Mouse (Mus musculus) brown adipose tissue, adult 24 weeks (tissue): ENCODE results near the gene Tnxb. TPM values are rescaled to one million over a fixed set of nuclear protein-coding genes. Genes with fewer than 3 reads are reported as not detected.

Source experiments
- H3K27ac ChIP-seq: fragments of 200-500 bp; replicated peaks from 2 replicates; pipeline ENCODE4 v1.5.1; 2012; ENCODE audit warnings: low read depth, mild to moderate bottlenecking, low read length
- H3K4me1 ChIP-seq: fragments of 200-500 bp; 2 replicates; pipeline ENCODE4 v1.6.1; 2012; ENCODE audit warnings: low read length, mixed read lengths; ENCODE audit not compliant: control insufficient read depth, insufficient read depth, insufficient read length
- H3K4me3 ChIP-seq: fragments of 200-500 bp; 2 replicates; pipeline ENCODE4 v1.5.1; 2012; ENCODE audit warnings: low read depth, mild to moderate bottlenecking, low read length, moderate library complexity; ENCODE audit not compliant: insufficient read depth
- polyA plus RNA-seq: library from polyadenylated mRNA; stranded (reverse); fragments of >200 nt; gene quantifications from 2 replicates; pipeline ENCODE4 v1.2.4, GENCODE M21; 2012; ENCODE audit not compliant: missing spikeins, insufficient read depth, insufficient read length

Gene Tnxb
- polyA plus RNA-seq, 1 experiment, result 9.7 TPM

DNA sequence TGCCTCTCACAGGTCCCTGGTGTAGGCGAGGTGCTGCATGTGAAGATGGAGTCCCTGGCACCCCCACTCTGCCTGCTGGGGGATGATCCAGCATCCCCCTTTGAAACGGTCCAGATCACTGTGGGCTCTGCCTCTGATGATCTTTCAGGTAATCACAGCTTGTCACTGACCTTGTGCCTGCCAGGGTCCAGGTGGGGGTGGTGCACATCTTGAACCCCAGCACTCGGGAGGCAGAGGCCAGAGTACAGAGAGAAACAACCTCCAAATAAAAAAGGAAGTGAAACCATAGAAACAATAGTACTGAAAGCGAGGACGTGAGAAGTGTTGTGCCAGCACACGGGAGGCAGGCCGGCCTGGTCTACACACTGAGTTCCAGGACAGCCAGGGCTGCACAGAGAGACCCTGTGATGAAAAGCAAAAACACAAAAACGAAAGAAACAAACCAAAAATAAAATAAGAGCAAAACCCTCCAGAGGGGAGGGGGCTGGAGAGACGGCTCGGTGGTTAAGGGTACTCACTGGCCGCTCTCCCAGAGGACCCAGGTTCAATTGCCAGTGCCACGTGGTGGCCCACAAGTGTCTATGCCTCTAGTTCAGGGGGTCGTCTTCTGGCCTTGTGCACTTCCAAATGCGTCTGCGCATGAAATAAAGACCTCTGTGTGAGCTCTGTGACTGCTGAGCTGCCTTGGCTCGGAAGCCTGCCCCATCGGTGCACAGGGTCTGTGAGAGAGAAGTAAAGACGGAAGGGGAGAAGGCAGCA, 21.1 kb upstream of the Tnxb start:
- Histone ChIP-seq H3K4me1 (peaks cover 15% of the 10 kb centered on the region), H3K27ac (no peak overlapping the region), H3K4me3 (no peak overlapping the region)

DNA sequence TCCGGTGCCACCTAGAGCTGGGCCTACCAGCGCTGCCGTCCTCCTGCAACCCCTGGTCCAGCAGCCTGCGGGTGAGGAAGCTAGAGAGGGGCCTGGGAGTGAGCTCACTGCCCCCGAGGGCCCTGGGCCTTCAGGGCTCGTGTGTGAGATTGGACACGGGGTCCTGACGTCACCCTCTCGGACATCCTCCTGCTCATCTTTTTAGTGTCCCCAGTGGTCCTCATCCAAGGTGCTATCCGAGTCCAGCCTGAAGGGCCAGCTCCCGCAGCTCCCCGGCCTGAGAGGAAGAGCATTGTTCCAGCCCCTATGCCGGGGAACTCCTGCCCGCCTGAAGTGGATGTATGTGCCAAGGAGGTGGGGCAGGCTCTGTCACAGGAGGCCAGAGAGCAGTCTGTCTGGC, 19.6 kb upstream of the Tnxb start:
- no peak overlapping the region for H3K4me3 ChIP-seq
- peaks cover 14% of the 10 kb centered on the region for H3K4me1 ChIP-seq
- H3K27ac ChIP-seq, result no peak overlapping the region

DNA sequence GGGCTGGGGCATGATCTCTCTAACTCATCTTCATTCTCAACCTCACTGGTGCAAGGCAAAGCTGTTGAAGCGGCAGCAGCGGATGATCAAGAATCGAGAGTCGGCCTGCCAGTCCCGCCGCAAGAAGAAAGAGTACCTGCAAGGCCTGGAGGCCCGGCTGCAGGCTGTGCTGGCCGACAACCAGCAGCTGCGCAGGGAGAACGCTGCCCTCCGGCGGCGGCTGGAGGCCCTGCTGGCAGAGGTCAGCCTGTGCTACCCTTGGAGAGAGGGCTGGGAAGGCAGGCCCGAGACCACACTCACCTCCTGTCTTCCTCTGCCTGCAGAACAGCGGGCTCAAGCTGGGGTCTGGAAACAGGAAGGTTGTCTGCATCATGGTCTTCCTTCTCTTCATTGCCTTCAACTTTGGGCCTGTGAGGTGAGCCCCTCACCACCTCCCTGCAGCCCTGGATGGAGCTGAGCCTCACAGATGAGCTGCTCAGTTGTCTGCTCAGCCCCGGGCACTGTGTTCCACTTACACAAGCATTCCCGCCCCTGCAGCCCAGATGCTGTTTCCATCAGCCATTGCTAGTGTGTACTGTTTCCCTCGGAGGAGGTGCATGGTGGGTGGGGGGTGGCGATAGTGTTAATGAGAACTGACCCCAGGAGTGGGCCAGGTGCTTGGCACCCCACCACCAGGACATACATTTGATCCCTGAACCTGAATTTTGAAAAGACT, 18.7 kb upstream of the Tnxb start:
- Histone ChIP-seq H3K4me3 (no peak overlapping the region), H3K4me1 (peaks cover 11% of the 10 kb centered on the region; the same call in 1 of the 2 replicates), H3K27ac (no peak overlapping the region)

DNA sequence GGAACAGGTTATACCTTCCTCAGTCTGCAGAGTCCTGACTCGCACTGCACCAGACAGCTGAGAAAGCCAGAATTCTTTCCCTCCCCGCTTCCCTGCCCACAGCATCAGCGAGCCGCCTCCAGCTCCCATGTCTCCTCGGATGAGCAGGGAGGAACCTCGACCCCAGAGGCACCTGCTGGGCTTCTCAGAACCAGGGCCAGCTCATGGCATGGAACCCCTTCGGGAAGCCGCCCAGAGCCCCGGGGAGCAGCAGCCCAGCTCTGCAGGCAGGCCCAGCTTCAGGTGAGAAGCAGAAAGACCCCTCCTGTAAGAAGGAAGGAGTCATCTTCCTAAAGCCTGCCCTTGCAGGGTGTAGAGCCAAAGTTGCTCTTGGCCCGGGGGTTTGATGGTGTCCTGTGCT, 17.8 kb upstream of the Tnxb start:
- H3K4me3 ChIP-seq, result no peak overlapping the region
- H3K27ac ChIP-seq, result no peak overlapping the region
- peaks cover 11% of the 10 kb centered on the region for H3K4me1 ChIP-seq

DNA sequence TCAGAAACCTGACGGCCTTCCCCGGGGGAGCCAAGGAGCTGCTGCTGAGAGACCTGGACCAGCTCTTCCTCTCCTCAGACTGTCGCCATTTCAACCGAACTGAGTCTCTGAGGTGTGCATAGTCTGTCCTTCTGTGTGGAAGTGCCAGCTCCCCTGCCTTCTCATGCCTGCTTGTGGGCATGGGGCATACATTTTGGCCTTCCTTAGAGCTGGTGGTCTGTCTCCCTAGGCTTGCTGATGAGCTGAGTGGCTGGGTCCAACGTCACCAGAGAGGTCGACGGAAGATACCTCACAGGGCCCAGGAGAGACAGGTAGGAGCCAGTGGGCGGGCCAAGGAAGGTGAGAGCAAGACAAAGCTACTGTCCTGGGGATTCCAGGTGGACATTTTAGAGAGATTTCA, 17.4 kb upstream of the Tnxb start:
- H3K4me3 ChIP-seq, result no peak overlapping the region
- no peak overlapping the region for H3K27ac ChIP-seq
- peaks cover 11% of the 10 kb centered on the region for H3K4me1 ChIP-seq

DNA sequence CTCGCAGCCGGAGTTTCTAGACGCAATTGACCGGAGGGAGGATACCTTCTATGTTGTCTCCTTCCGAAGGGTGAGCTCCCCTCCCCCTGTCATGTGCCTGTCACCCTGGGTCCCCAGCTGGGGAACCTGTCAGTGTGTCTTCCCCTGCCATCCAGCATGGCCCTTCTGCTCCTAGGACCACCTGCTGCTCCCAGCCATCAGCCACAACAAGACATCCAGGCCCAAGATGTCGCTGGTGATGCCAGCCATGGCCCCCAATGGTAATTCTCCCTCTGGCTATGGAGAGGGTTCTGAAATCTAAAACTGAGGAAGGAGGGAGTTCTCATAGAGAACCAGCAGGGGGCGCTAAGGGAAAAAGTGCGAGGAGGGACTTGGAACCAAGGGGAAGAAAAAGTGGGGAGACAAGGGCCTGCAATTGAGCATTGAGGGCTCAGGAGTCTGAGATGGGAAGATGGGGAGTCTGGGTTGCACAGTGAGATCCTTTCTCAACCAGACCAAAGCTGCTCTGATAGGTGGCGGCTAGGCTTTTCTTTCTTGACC, 16.5 kb upstream of the Tnxb start:
- H3K4me3 ChIP-seq, result no peak overlapping the region
- H3K27ac ChIP-seq, result no peak overlapping the region
- peaks cover 11% of the 10 kb centered on the region for H3K4me1 ChIP-seq

DNA sequence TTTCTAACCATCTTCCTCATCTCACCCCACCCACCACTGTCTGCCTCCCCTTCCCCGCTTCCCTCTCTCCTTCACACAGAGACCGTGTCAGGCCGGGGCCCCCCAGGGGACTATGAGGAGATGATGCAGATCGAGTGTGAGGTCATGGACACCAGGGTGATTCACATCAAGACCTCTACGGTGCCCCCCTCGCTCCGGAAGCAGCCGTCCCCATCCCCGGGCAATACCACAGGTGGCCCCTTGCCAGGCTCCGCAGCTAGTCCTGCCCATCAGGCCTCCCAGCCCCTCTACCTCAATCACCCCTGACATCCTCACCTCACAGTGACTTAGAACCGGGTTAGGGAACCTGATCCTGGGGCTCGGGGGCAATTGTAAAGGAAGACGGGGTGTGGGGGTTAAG, 15.9 kb upstream of the Tnxb start:
- H3K27ac ChIP-seq, result 0 out of 2 replicates have a peak overlapping the region, but pooled peaks have one; percentile 1
- no peak overlapping the region for H3K4me3 ChIP-seq
- H3K4me1 ChIP-seq, result peaks cover 11% of the 10 kb centered on the region

DNA sequence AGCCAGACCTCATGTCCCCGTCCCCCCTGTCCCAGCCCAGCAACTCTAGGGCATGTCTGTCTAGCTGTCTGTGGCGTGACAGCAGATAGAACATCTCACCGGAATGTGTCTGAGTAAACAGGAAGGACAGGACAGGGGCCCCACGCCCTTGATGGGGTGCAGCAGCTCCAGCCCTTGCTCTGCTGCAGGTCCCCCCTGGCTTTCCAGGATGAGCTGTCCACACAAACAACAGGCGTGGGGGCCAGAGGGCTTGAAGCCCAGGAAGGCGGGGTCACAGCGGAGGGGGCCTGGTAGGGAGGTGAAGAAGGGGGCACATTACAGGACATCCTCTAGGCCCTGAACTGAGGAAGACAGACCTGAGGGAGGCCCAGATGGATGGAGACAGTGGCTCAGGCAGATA, 15.2 kb upstream of the Tnxb start:
- peak overlapping the region; percentile 27 for H3K27ac ChIP-seq

DNA sequence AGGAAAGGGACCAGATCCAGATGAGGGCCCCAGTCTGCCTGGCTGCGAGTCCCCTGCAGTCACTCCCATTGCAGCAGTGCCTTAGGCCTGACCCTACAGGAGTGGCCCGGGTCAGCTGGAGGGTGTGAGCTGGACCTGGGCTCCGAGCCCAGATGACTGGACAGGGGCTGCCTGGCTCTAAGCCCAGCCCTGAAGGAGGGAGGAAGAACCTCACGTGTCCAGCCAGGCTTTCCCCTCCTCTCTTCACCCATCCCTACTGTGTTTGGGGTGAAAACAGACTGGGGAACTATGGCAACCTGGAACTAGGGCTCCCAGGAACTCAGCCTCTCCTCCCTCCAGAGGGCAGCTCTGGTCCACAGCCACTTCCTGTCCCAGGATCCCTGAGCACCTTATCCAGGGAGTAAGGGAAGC, 14.7 kb upstream of the Tnxb start:
- H3K4me1 ChIP-seq, result peaks cover 11% of the 10 kb centered on the region
- H3K27ac ChIP-seq, result peak overlapping the region; percentile 67
- H3K4me3 ChIP-seq, result no peak overlapping the region

More for the DNA sequence above, 15.2 kb upstream of the Tnxb start:
- H3K4me1 ChIP-seq, result peaks cover 11% of the 10 kb centered on the region
- no peak overlapping the region for H3K4me3 ChIP-seq

DNA sequence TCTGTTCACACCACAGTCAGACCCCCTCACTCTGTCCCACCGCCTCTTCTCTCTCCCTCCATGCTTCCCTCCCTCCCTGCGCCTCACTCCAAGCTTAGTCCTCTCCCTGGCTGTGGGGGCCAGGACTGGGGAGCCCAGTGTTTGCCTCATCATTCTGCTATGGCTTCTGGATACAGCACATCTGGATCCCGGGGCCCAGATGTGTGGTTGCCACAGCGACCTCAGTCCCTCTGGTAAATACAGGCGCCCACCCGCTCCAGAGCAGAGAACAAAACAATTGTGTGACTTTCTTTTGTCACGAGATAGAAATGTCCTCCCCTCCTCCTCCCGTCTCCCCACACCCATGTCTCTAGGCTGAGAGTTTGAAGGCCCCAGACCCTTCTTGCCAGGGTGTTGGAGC, 13.7 kb upstream of the Tnxb start:
- Histone ChIP-seq H3K27ac (peak overlapping the region; percentile 67), H3K4me1 (peaks cover 14% of the 10 kb centered on the region), H3K4me3 (no peak overlapping the region)

DNA sequence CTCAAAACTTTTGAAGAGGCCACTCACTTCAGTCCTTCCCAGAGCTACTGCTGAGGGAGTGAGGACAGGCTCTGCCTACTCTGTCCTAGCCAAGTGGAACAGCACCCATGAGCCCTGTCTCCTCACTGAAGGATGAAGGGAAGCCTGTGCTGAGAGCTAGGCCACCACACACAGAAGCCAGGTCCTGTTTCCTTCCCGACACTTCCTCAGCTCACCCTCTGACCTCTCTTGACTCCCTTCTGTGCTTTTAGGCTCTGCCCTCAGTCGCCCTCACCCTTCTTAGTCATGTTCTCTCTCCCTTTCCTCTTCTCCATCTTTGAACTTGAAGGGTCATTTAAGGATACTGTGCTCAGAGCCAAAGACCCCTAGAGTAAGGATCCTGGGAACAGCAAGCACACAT, 13.1 kb upstream of the Tnxb start:
- Histone ChIP-seq H3K4me3 (no peak overlapping the region), H3K27ac (0 out of 2 replicates have a peak overlapping the region, but pooled peaks have one; percentile 15), H3K4me1 (peaks cover 14% of the 10 kb centered on the region)

DNA sequence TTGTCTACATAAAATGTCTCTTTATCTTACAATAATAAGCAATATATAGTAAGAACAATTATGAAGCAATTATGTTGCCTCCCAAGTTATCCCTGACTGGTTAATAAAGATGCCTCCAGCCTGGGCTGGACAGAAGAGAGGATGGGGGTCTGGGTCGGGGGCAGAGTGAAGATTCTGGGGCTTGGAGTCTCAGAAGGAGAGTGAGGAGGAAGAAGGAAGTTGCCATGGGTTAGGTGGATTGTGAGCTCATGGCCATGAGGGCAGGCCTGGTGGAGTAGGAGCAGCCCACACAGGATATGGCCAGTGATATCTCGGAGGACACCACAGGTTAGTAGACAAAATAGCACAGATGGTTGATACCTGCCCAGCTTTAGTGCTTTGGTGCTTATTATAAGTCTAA, 12.2 kb upstream of the Tnxb start:
- Histone ChIP-seq H3K4me1 (peaks cover 14% of the 10 kb centered on the region), H3K4me3 (no peak overlapping the region), H3K27ac (no peak overlapping the region)

DNA sequence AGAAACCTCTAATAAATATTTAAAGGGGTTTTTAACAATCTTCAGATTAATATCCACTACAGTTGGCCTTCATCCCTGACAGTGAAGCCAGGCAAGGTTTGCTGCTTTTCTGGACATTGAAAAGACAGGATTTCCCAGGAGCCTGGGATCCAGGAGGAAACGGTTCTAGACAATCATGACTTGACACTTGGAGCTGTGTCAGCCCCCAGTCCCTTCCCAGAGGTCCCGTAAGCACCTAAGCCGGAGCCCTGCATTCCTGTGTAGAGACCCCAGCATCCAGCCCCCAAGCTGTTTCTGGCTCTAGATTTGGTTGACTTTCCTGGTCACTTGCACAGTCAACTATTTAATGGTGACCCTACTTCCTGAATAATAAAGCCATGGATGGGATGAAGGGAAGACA, 11.7 kb upstream of the Tnxb start:
- H3K4me1 ChIP-seq, result peaks cover 14% of the 10 kb centered on the region
- H3K4me3 ChIP-seq, result no peak overlapping the region
- no peak overlapping the region for H3K27ac ChIP-seq

DNA sequence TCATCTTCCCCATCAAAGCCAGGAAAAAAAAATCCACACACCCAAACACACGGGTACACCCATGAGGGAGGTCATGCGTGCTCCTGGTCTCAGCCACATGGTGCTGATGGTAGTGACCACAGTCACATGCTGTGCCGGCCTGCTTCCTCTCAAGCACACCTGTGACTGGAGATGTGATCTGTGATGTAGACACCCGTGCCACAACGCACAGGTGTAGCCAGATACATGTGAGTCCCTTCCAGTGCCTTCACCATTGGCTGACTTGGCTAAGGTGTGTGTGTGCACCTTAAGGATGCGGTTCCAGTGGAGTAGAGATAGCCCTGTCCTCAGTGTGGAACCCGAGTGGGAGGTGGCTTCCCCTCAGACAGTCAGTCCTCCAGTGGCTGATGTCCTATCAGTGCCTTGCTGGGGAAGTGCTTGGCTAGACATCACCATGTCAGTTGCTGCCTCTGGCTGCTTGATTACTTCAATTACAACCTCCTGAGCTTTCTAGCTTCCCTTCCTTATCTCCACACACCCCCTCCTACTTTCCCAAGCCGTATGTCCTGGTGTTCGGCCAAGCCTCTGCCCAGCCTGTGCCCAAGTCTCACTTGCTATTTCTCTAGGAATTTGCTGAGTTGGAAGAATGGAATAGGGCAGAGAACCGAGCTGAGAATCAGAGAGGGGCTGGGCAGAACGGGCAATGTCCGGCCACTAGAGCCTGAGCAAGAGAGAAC, 11.0 kb upstream of the Tnxb start:
- Histone ChIP-seq H3K4me1 (peaks cover 14% of the 10 kb centered on the region), H3K4me3 (0 out of 2 replicates have a peak overlapping the region, but pooled peaks have one; percentile 2), H3K27ac (peak overlapping the region; percentile 33)

DNA sequence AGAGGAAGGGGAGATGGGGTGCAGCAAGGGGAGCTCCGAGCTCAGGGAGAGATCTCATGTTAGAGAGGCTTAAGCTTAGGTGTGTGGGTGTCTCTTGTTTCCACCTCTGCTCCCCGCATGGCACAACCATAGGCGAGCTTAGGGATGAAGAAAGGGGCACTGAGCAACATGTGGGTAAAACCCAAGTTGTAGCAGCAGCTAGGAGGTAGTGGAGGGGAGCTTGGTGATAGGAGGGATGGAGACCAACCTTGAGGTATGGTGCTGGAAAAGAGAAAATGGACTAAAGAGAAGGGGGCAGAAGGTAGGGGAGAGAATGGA, 10.5 kb upstream of the Tnxb start:
- Histone ChIP-seq H3K4me3 (0 out of 2 replicates have a peak overlapping the region, but pooled peaks have one; percentile 2), H3K27ac (peak overlapping the region; percentile 33), H3K4me1 (peaks cover 14% of the 10 kb centered on the region)
